Mouse (Mus musculus) forebrain, postnatal 0 days (tissue): ENCODE data around the gene Mcidas. TPM values are rescaled to one million over a fixed set of nuclear protein-coding genes. Genes with fewer than 3 reads are reported as not detected.
A peak's percentile ranks its signal among the peaks of the same experiment; 100 is the strongest.

Experiments used
- ATAC-seq: fragments of 200-750 bp; cut with Nextera tagmentation; 2 replicates; pipeline ENCODE4 v1.8.0; 2017; ENCODE audit warnings: mild to moderate bottlenecking, moderate library complexity
- DNase-seq: peaks from one replicate; pipeline ENCODE4 v3.0.0-alpha.2; 2015
- H3K27ac ChIP-seq: fragments of 300-500 bp; sonication (generic); 2 replicates; pipeline ENCODE4 v1.5.1; 2014; ENCODE audit warnings: low read depth, mild to moderate bottlenecking, antibody characterized with exemption, low read length, moderate library complexity, mixed read lengths
- H3K27me3 ChIP-seq: fragments of 300-500 bp; sonication (generic); 2 replicates; pipeline ENCODE4 v1.6.1; 2014; ENCODE audit warnings: mild to moderate bottlenecking, low read length, mixed read lengths; ENCODE audit not compliant: insufficient read depth
- H3K36me3 ChIP-seq: fragments of 300-500 bp; sonication (generic); 2 replicates; pipeline ENCODE4 v1.6.1; 2014; ENCODE audit warnings: mild to moderate bottlenecking, moderate library complexity; ENCODE audit not compliant: insufficient read depth
- H3K4me1 ChIP-seq: fragments of 300-500 bp; sonication (generic); 2 replicates; pipeline ENCODE4 v1.6.1; 2014; ENCODE audit warnings: antibody characterized with exemption; ENCODE audit not compliant: insufficient read depth
- H3K4me2 ChIP-seq: fragments of 300-500 bp; sonication (generic); 2 replicates; pipeline ENCODE4 v1.6.1; 2014; ENCODE audit warnings: low read depth, mild to moderate bottlenecking, moderate library complexity
- H3K4me3 ChIP-seq: fragments of 300-500 bp; sonication (generic); 2 replicates; pipeline ENCODE4 v1.5.1; 2014; ENCODE audit warnings: low read depth, low read length, mixed read lengths
- H3K9ac ChIP-seq: fragments of 300-500 bp; sonication (generic); 2 replicates; pipeline ENCODE4 v1.6.1; 2014; ENCODE audit warnings: mild to moderate bottlenecking
- H3K9me3 ChIP-seq: fragments of 300-500 bp; sonication (generic); 2 replicates; pipeline ENCODE4 v1.6.1; 2016; ENCODE audit warnings: low read length
- CTCF ChIP-seq: sonication (generic); IDR thresholded peaks from 2 replicates; pipeline ENCODE4 v1.5.1; 2016; ENCODE audit warnings: antibody characterized with exemption, control low read depth, low read depth
- WGBS: fragments of 180-500 bp; shearing (Covaris S2); extraction: QIAGEN DNeasy Blood & Tissue Kit; methylation state at CpG from one replicate; pipeline ENCODE4 v1.1.7; 2014; 5-methylcytosine and 5-hydroxymethylcytosine counted together
- polyA plus RNA-seq: library from polyadenylated mRNA; unstranded; fragments of >200 nt; fragmentation: Nextera tagmentation; extraction: Ambion mirVana; gene quantifications from 2 replicates; pipeline ENCODE4 v1.2.1, GENCODE M21; 2015
- total RNA-seq: library from RNA; depleted of rRNA; stranded (reverse); fragments of >200 nt; gene quantifications from 2 replicates; pipeline ENCODE4 v1.2.3, GENCODE M21; 2014; rRNA removed

Mcidas gene
- total RNA-seq (0.85 and 1.8 TPM in 2 replicates), polyA plus RNA-seq (0.75 and 1.9 TPM in 2 replicates)

DNA sequence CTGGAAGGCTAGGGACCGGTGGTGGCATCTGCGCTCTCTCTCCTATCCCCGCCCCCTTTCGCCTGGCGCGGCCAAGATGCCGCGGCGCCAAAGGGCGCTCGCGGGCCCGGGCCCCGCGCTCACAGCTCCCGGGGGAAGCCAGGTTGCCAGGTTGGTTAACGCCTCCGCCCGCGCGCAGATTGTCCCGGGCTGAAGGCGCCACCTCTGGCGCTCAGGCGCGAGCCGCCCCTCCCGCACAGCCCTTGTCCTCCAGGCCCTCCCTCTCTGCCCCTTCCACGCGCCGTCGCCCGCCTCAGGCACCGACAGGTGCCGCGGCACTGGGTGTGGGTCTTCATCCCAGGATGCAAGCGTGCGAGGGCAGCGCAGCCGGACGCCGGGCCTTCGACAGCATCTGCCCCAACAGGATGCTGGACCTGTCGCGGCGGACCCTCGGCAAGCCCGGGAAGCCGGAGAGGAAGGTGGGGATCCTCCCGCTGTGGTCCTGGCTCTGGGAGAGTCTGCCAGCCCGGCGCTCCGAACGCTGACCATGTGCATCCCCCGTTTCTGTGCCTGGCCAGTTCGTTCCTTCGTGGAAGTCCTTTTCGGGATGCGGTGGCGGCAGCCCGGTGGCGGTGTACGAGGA is at the start of gene Mcidas:
TSS of gene Mcidas (plus strand) at position 315 of the 622 bp plus-strand sequence.
- H3K27ac ChIP-seq = no peak within 1 kb of the TSS
- H3K4me2 ChIP-seq = peak within 1 kb of the TSS; percentile 63
- H3K4me1 ChIP-seq = peaks cover 9% of the 10 kb centered on the region
- peak; percentile 16 for ATAC-seq
- WGBS = 2% methylated on average over 62 of the region's 63 CpGs
- H3K27me3 ChIP-seq = peaks cover 85% of the 10 kb centered on the region
- no peak for DNase-seq
- H3K9me3 ChIP-seq = no peaks in the 10 kb centered on the region
- peak within 1 kb of the TSS; percentile 29; the same call in 1 of the 2 replicates for H3K9ac ChIP-seq
- TF ChIP-seq CTCF = no peak
- peak within 1 kb of the TSS; percentile 33 for H3K4me3 ChIP-seq
- no peaks in the 10 kb centered on the region for H3K36me3 ChIP-seq

DNA sequence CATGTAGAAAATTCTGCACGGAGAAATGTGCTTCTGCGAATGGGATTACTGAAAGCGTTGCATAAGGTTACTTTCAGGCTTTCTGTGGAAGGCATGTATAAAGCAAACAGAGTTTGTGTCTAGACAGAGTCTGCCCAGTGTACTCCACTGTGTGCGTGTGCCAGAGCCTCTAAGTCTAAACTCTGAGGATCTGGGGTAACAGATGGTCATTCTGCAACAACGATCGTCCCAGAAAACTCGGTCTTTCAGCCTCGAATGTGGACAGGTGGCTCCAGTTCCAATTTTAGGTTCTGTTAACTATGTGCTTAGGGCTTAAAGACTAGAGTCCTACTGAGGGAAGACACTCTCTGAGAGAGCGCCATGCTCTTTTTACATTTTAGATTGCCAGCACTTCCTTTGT is 48.3 kb upstream of the Mcidas start:
- no peaks in the 10 kb centered on the region for H3K9me3 ChIP-seq
- no peak overlapping the region for H3K4me2 ChIP-seq
- H3K27me3 ChIP-seq = no peaks in the 10 kb centered on the region
- no peaks in the 10 kb centered on the region for H3K4me1 ChIP-seq
- TF ChIP-seq CTCF = no peak
- H3K9ac ChIP-seq = no peak overlapping the region
- H3K4me3 ChIP-seq = no peak overlapping the region
- DNase-seq (peak; percentile 24), ATAC-seq (peak; percentile 74)
- 86% methylated on average over 9 of the region's 9 CpGs for WGBS
- peaks cover 67% of the 10 kb centered on the region for H3K36me3 ChIP-seq
- H3K27ac ChIP-seq = no peak overlapping the region

DNA sequence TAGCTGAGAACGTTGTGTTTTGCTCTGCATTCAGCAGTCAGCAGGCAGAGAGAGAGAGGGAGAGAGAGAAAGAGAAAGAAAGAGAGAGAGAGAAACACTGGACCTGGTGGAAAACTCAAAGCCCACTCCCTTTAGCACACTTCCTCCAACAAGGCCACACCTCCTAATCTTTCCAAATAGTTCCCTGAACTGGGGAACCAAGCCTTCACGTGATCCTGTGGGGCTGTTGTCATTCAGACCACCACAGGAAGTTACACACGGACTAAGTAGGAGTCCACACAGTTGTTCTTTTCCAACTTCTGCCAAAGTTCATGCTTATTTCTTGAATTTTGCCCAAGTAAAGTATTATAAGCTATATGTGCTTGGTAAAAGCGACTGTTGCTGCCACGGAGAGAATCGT is 47.7 kb upstream of the Mcidas start:
- no peaks in the 10 kb centered on the region for H3K27me3 ChIP-seq
- WGBS = 82% methylated on average over 6 of the region's 6 CpGs
- no peak for TF ChIP-seq CTCF
- no peak for DNase-seq
- H3K4me2 ChIP-seq = no peak overlapping the region
- H3K4me3 ChIP-seq = no peak overlapping the region
- H3K9me3 ChIP-seq = no peaks in the 10 kb centered on the region
- H3K27ac ChIP-seq = no peak overlapping the region
- H3K9ac ChIP-seq = no peak overlapping the region
- H3K4me1 ChIP-seq = no peaks in the 10 kb centered on the region
- H3K36me3 ChIP-seq = peaks cover 70% of the 10 kb centered on the region
- no peak for ATAC-seq

DNA sequence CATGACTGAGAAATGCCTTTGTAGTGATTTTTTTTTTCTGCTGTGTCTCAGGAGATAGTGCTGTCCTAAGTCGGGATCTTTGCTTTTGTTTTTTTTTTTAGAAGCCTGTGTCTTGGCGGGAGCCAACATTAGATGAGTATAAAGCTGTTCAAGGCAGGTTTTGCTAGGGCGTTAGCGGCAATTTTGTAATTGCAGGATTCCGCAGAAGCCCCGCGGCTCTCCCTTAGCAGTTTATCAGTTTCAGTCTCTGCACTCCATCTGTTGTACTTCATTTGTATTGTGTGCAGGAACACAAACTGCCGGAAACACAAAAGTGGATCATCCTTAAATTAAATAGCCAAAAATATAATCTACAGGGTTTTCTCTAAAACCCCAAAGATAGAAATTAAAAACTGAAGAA is 39.6 kb upstream of the Mcidas start:
- Histone ChIP-seq H3K27ac (no peak overlapping the region), H3K27me3 (no peaks in the 10 kb centered on the region), H3K4me2 (no peak overlapping the region), H3K36me3 (peaks cover 70% of the 10 kb centered on the region), H3K9me3 (no peaks in the 10 kb centered on the region), H3K9ac (no peak overlapping the region), H3K4me1 (no peaks in the 10 kb centered on the region), H3K4me3 (no peak overlapping the region)
- no peak for TF ChIP-seq CTCF
- ATAC-seq = no peak
- DNase-seq = no peak
- WGBS = 87% methylated on average over 8 of the region's 8 CpGs

DNA sequence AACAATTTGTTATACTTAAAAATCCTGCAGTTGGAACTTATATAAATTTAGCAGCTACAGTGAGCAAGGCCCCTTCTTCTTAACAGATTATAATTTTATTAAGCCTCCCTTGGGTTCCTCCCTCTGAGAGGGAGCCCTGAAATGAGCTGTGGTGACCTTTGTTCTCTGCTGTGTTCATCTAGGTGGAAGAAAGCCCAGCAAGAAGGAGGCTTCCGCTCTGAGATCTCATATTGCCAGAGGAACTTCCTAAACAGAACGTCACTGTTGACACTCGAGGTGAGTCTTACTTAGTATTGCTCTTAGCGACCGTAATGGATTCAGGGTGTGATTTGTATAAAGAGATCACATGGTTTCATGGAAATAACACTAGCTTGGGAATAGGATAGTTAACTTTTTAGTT is 30.6 kb upstream of the Mcidas start:
- Histone ChIP-seq H3K36me3 (peaks cover 56% of the 10 kb centered on the region), H3K4me3 (no peak overlapping the region), H3K27ac (no peak overlapping the region), H3K9me3 (no peaks in the 10 kb centered on the region), H3K27me3 (no peaks in the 10 kb centered on the region), H3K4me2 (no peak overlapping the region), H3K9ac (no peak overlapping the region), H3K4me1 (no peaks in the 10 kb centered on the region)
- no peak for TF ChIP-seq CTCF
- 83% methylated on average over 5 of the region's 5 CpGs for WGBS
- DNase-seq = no peak
- ATAC-seq = no peak

DNA sequence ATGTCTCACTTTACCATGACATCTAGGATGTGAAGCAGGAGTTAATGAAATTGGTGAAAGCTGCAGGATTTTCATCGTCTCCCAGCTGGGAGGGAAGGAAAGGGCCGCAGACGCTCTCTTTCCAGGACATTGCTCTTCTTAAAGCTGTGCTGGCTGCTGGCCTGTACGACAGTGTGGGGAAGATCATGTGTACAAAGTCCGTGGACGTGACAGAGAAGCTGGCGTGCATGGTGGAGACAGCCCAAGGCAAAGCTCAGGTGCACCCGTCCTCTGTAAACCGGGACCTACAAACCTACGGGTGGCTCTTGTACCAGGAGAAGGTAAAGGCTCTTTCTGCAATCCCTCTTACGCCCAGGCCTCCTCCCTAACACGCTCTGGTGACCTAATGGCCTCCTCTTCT is 29.2 kb upstream of the Mcidas start:
- Histone ChIP-seq H3K9ac (no peak overlapping the region), H3K27ac (no peak overlapping the region), H3K4me3 (no peak overlapping the region), H3K9me3 (no peaks in the 10 kb centered on the region), H3K4me1 (no peaks in the 10 kb centered on the region), H3K4me2 (no peak overlapping the region), H3K36me3 (peaks cover 65% of the 10 kb centered on the region), H3K27me3 (no peaks in the 10 kb centered on the region)
- WGBS = 91% methylated on average over 12 of the region's 12 CpGs
- TF ChIP-seq CTCF = no peak
- ATAC-seq (no peak), DNase-seq (no peak)

DNA sequence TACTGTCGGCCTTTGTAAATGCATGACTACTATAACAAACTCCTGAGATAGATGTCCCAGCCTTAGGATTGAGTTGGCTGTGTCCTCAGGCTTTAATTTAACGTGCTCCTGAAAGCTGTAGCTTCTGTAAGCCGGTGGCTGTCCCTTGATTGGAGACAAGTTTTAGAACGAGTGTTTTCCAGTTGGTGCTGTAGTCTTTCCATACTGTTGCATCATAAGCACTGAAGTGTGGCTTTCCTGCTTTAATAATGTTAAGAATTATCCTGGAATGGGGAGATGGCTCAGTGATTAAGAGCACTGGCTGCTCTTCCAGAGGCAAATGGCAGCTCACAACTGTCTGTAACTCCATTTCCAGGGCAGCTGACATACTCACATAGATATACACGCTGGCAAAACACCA is 26.4 kb upstream of the Mcidas start:
- Histone ChIP-seq H3K4me1 (no peaks in the 10 kb centered on the region), H3K9me3 (no peaks in the 10 kb centered on the region), H3K27ac (no peak overlapping the region), H3K27me3 (no peaks in the 10 kb centered on the region), H3K36me3 (peaks cover 52% of the 10 kb centered on the region), H3K4me3 (no peak overlapping the region), H3K4me2 (no peak overlapping the region), H3K9ac (no peak overlapping the region)
- WGBS = 94% methylated on average over 5 of the region's 5 CpGs
- no peak for TF ChIP-seq CTCF
- DNase-seq (no peak), ATAC-seq (no peak)
